Mouse (Mus musculus) liver, adult 2 months (tissue): ENCODE results near the gene Dclk2. TPM values are rescaled to one million over a fixed set of nuclear protein-coding genes. Genes with fewer than 3 reads are reported as not detected.

Experiments used
- DNase-seq: peaks from one replicate; pipeline ENCODE4 v3.0.0-alpha.2; 2011; ENCODE audit warnings: low read depth, low spot score; ENCODE audit errors: extremely low read depth
- H3K27ac ChIP-seq: fragments of 200-500 bp; replicated peaks from 2 replicates; pipeline ENCODE4 v1.5.1; 2012; ENCODE audit warnings: low read depth, mild to moderate bottlenecking, control low read depth, inconsistent platforms, low read length; ENCODE audit not compliant: insufficient read depth
- H3K27me3 ChIP-seq: fragments of 200-500 bp; 2 replicates; pipeline ENCODE4 v1.6.1; 2012; ENCODE audit warnings: mild to moderate bottlenecking, moderate library complexity, low read length, inconsistent platforms; ENCODE audit not compliant: control insufficient read depth, insufficient read depth
- H3K36me3 ChIP-seq: fragments of 200-500 bp; 2 replicates; pipeline ENCODE4 v1.6.1; 2012; ENCODE audit warnings: low read length, inconsistent platforms; ENCODE audit not compliant: control insufficient read depth, insufficient read depth
- H3K4me1 ChIP-seq: fragments of 200-500 bp; 2 replicates; pipeline ENCODE4 v1.6.1; 2011; ENCODE audit warnings: low read length; ENCODE audit not compliant: control insufficient read depth, insufficient read depth
- H3K4me3 ChIP-seq: fragments of 200-500 bp; 2 replicates; pipeline ENCODE4 v1.5.1; 2011; ENCODE audit warnings: low read depth, mild to moderate bottlenecking, control low read depth, low read length, moderate library complexity; ENCODE audit not compliant: insufficient read depth
- H3K79me2 ChIP-seq: fragments of 200-500 bp; 2 replicates; pipeline ENCODE4 v1.6.1; 2012; ENCODE audit warnings: inconsistent platforms, mild to moderate bottlenecking, low read length, moderate library complexity; ENCODE audit not compliant: control insufficient read depth, insufficient read depth
- H3K9ac ChIP-seq: fragments of 200-500 bp; 2 replicates; pipeline ENCODE4 v1.6.1; 2012; ENCODE audit warnings: low read depth, mild to moderate bottlenecking, control low read depth, inconsistent platforms, low read length
- CTCF ChIP-seq: fragments of 200-500 bp; IDR thresholded peaks from 2 replicates; pipeline ENCODE4 v1.5.1; 2011; ENCODE audit warnings: low read depth, low read length, control low read depth
- POLR2A ChIP-seq: fragments of 200-500 bp; IDR thresholded peaks from 2 replicates; pipeline ENCODE4 v1.6.1; 2011; ENCODE audit warnings: low read length, control low read depth; ENCODE audit not compliant: insufficient read depth; ENCODE audit errors: extremely low read depth
- WGBS: fragments of 180-500 bp; shearing (Covaris S2); methylation state at CpG from one replicate; pipeline ENCODE4 v1.1.7; 2018; 5-methylcytosine and 5-hydroxymethylcytosine counted together
- polyA plus RNA-seq: library from polyadenylated mRNA; depleted of rRNA; stranded (reverse); fragments of >200 nt; gene quantifications from 2 replicates; pipeline ENCODE4 v1.2.3, GENCODE M21; 2012; rRNA removed
- total RNA-seq: library from RNA; depleted of rRNA; stranded (reverse); fragments of >200 nt; gene quantifications from 2 replicates; pipeline ENCODE4 v1.2.3, GENCODE M21; 2014; rRNA removed

The Dclk2 gene
- total and polyA plus RNA-seq, 2 experiments, result 0.28 to 0.87 TPM

DNA sequence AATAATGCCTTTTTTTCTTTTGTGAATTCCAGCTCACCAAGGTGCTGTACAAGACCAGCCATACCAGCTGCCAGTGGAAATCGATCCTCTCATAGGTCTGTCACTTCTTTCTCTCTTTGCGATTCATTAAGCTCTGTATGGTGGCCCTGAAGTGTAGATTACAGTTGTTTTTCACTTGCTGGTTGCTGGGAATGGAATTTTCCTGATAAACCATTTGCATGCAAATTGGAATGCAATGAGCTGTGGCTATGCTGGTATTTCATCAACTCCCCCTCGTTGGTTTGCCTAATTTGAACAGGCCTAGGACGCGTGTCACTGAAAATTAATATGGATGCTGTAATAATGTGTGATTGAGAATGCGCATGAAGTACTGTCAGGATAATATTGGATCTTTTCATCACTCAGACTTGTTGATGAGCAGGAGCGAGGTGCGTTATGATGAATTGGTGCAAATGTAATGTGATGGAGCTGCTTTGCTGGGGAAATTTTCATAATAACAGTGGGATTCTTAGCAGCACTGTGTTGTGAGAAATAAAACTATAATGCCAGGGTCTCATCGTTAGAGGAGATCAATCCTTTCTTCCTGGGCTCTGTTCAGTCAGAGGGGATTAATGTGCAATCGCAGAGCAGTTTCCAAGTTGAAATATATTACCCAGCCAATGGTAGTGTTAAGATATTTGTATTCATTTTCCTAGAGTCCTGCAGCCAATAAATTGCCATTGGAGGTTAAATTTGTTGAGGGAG is 174.7 kb downstream of the Dclk2 start:
- no peaks in the 10 kb centered on the region for H3K27me3 ChIP-seq
- WGBS, result 89% methylated on average over 10 of the region's 10 CpGs
- H3K4me3 ChIP-seq, result no peak overlapping the region
- H3K27ac ChIP-seq, result no peak overlapping the region
- H3K79me2 ChIP-seq, result no peaks in the 10 kb centered on the region
- no peaks in the 10 kb centered on the region for H3K4me1 ChIP-seq
- no peak overlapping the region for H3K9ac ChIP-seq
- peaks cover 7% of the 10 kb centered on the region for H3K36me3 ChIP-seq
- TF ChIP-seq POLR2A (no peak), CTCF (no peak)
- DNase-seq, result no peak

DNA sequence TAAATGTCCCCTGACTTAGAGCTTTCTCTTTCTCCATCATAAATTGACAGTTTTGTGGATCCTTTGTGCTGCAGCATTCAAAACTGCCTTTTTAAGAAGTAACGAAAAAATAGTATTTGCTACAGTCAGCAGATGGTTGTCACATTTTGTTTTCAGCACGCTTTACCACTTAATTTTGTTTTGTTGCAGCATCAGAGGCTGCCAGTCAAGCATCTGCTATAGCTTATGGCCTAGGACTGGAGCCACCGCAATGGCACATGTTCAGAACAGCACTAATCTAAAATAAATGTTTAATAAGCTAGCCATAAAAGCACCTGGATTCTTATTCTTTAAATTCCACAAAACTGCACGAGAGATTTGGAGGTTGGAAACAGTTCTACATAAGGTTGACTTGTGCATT is 175.3 kb downstream of the Dclk2 start:
- no peaks in the 10 kb centered on the region for H3K27me3 ChIP-seq
- peaks cover 7% of the 10 kb centered on the region for H3K36me3 ChIP-seq
- no peak overlapping the region for H3K27ac ChIP-seq
- TF ChIP-seq CTCF, result no peak
- TF ChIP-seq POLR2A, result no peak
- no peaks in the 10 kb centered on the region for H3K79me2 ChIP-seq
- no peak overlapping the region for H3K9ac ChIP-seq
- WGBS, result 93% methylated on average over 4 of the region's 4 CpGs
- H3K4me3 ChIP-seq, result no peak overlapping the region
- no peaks in the 10 kb centered on the region for H3K4me1 ChIP-seq
- no peak for DNase-seq

DNA sequence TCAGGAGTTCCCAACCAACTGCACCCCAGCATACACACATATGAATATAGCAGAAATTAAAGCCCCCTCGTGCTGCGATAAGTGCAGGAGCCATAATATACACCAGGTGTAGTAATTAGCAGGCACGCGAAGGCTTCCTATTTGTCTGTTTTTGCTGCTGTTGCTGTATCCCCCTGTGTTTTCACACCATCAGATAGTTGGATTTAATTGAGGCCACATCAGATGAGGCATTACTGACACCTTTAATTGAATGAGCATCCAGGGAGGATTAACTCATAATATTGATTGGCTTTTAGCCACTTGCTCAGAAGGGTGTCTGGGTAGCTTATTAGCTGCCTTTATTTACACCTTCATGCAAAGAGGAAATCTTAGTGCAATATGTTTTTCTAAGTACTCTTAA is 180.9 kb downstream of the Dclk2 start:
- Histone ChIP-seq H3K36me3 (peaks cover 7% of the 10 kb centered on the region), H3K4me1 (no peaks in the 10 kb centered on the region), H3K9ac (no peak overlapping the region), H3K27me3 (no peaks in the 10 kb centered on the region), H3K4me3 (no peak overlapping the region), H3K27ac (no peak overlapping the region), H3K79me2 (no peaks in the 10 kb centered on the region)
- DNase-seq, result no peak
- TF ChIP-seq CTCF (no peak), POLR2A (no peak)
- 91% methylated on average over 4 of the region's 4 CpGs for WGBS

DNA sequence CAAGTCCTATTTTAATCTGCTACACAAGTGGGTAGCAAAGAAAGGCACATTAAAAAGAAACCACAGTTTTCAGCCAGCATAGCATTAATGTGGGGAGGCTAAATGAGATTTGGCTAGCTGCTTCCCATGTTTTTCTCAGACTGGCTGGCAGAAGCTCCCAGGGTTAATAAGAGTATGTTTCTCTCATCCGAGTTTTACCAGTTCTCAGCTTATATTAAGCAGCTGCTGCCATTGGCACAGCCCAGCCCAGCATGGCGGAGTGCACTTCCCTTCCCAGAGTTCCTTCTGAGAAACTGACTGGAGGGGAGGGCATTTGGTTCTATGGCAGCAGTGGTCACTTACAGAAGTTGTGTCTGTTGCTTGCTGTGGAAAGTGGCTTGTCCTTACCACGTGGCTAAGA is 181.8 kb downstream of the Dclk2 start:
- H3K79me2 ChIP-seq, result no peaks in the 10 kb centered on the region
- H3K27ac ChIP-seq, result no peak overlapping the region
- H3K4me3 ChIP-seq, result no peak overlapping the region
- no peak overlapping the region for H3K9ac ChIP-seq
- no peaks in the 10 kb centered on the region for H3K27me3 ChIP-seq
- DNase-seq, result no peak
- TF ChIP-seq CTCF, result no peak
- no peak for TF ChIP-seq POLR2A
- H3K36me3 ChIP-seq, result peaks cover 7% of the 10 kb centered on the region
- H3K4me1 ChIP-seq, result no peaks in the 10 kb centered on the region
- 89% methylated on average over 3 of the region's 3 CpGs for WGBS

Other genes with a start within 250 kb of the Dclk2 start
- gene Cd1d1, start 78.6 kb upstream of the Dclk2 start, total RNA-seq, result 336 and 410 TPM in 2 replicates
- gene Cd1d1, start 78.6 kb upstream of the Dclk2 start, polyA plus RNA-seq, result 251 and 268 TPM in 2 replicates